Mouse (Mus musculus) lung, adult 2 months (tissue): ENCODE data around the gene Ntpcr.

Source experiments
- CTCF ChIP-seq: fragments of 200-500 bp; IDR thresholded peaks from 2 replicates; pipeline ENCODE4 v1.5.1; 2011; ENCODE audit warnings: mild to moderate bottlenecking, low read length, control low read depth; ENCODE audit not compliant: insufficient read depth
- POLR2A ChIP-seq: fragments of 200-500 bp; IDR thresholded peaks from 2 replicates; pipeline ENCODE4 v1.6.1; 2011; ENCODE audit warnings: low read depth, mild to moderate bottlenecking, control low read depth, low read length, borderline replicate concordance; ENCODE audit errors: extremely low read depth

DNA sequence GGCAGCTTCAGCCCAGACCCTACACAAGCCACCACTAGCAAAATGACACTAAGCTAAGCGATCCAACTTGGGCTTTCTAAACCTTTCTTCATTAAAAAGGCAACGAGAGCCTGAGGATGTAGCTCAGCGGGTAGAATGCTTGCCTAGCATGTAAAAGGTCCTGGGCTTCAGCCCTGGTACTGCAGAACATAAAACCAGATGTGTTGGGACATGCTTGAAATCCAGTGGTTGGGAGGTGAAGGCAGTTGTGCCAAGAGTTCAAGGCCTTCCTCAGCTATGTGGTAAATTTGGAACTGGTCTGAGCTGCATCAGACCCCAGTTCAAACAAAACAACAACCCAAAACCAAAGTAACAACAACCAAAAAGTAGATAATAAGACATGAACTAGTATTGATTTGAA lies 46.6 kb downstream of the Ntpcr start:
- TF ChIP-seq CTCF (no peak), POLR2A (no peak)
